Mouse (Mus musculus) brain, embryonic 14.5 days (tissue): ENCODE measurements at regions not wholly inside any gene's neighbourhood (a gene's known extent, or its start where the extent isn't known, plus 50 kb on each side); places are given as distances from the start of the nearest gene placed in this dataset.

ENCODE experiments used
- CTCF ChIP-seq: fragments of 200-500 bp; IDR thresholded peaks from 2 replicates; pipeline ENCODE4 v1.5.1; 2012; ENCODE audit warnings: inconsistent platforms, mild to moderate bottlenecking, moderate library complexity, borderline replicate concordance; ENCODE audit not compliant: insufficient read depth, insufficient read length; ENCODE audit errors: extremely low read depth
- POLR2A ChIP-seq: fragments of 200-500 bp; IDR thresholded peaks from 2 replicates; pipeline ENCODE4 v1.6.1; 2012; ENCODE audit warnings: mild to moderate bottlenecking, inconsistent platforms, borderline replicate concordance; ENCODE audit not compliant: poor library complexity, insufficient read depth, insufficient read length, severe bottlenecking; ENCODE audit errors: extremely low read depth

DNA sequence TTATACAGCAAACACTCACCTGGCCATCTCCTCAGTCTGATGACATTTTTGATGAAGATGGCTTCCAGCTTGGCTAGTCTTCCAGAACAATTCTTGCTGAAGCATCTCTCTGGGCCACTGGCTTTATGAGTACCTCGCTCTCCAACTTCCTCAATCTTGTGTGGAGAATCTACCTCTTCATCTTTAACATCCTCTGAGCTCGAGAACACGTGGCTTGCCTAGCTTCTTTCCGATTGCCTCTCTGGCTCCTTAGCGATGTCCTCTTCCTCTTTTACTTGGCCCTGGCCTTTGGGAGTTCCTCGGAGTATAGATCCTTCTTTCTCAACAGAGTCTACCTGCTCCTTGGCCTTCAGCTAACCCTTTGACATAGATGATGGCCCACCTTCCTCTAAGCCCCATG lies 231.0 kb downstream of the Uaca start:
- no peak for TF ChIP-seq CTCF
- TF ChIP-seq POLR2A = no peak
